7 mouse cellular contexts compared by ENCODE assay signal in genomic region chr5:53995316-53995715, GRCm38 (mm10). TPM values are rescaled to one million over a fixed set of nuclear protein-coding genes. Genes with fewer than 3 reads are reported as not detected.
DNase-seq lines count a peak whose midpoint lies in the region; ATAC-seq lines count a peak whose summit lies in the region.

No protein-coding gene starts in this region.

- intact Hi-C loops in gastrocnemius, postnatal 36 days (cut with DNase I), result loop anchor here (5.0 kb wide), 4 partner anchors 63 to 123 kb away; no protein-coding TSS in a partner anchor

- H3K4me3 ChIP-seq in intestine, embryonic 16.5 days (ENCODE audit: low read length), result peak overlapping the region; percentile 58
- peak overlapping the region; percentile 65 for H3K4me3 ChIP-seq in limb, embryonic 10.5 days
- peak overlapping the region; percentile 53 for H3K4me3 ChIP-seq in midbrain, embryonic 12.5 days

- H3K4me2 ChIP-seq in intestine, embryonic 16.5 days (ENCODE audit: low read depth, low read length), result peak overlapping the region; percentile 90
- peak overlapping the region; percentile 92 for H3K4me2 ChIP-seq in midbrain, embryonic 12.5 days (replicated peaks)

- under 1% methylated on average over 34 of the region's 34 CpGs for WGBS in intestine, embryonic 16.5 days
- under 1% methylated on average over 34 of the region's 34 CpGs for WGBS in limb, embryonic 10.5 days
- 0% methylated on average over 34 of the region's 34 CpGs for WGBS in midbrain, embryonic 12.5 days

- peak; percentile 22 for ATAC-seq in intestine, embryonic 16.5 days
- ATAC-seq in midbrain, embryonic 12.5 days (ENCODE audit: low FRiP score, low read depth), result no peak

- no peaks in the 10 kb centered on the region for H3K27me3 ChIP-seq in intestine, embryonic 16.5 days (replicated peaks; ENCODE audit: control insufficient read depth, insufficient read depth, low read length)
- peaks cover 17% of the 10 kb centered on the region; the same call in 1 of the 2 replicates for H3K27me3 ChIP-seq in limb, embryonic 10.5 days (ENCODE audit: low read depth, poor library complexity, severe bottlenecking)
- peaks cover 7% of the 10 kb centered on the region; the same call in 1 of the 2 replicates for H3K27me3 ChIP-seq in midbrain, embryonic 12.5 days

- H3K9ac ChIP-seq in intestine, embryonic 16.5 days (ENCODE audit: low read depth, low read length), result peak overlapping the region; percentile 68
- peak overlapping the region; percentile 65 for H3K9ac ChIP-seq in midbrain, embryonic 12.5 days (replicated peaks)

- DNase-seq in adrenal gland, adult 8-10 months, result peak; percentile 65
- peak; percentile 42 for DNase-seq in embryo, embryonic 11.5 days (ENCODE audit: low read depth, low spot score)
- peak; percentile 62 to 73 for DNase-seq in gastrocnemius, postnatal 36 days
- DNase-seq in limb, embryonic 10.5 days (ENCODE audit: low spot score), result peak; percentile 62
- DNase-seq in skeletal muscle tissue, adult 2 months (ENCODE audit: low read depth, low spot score), result peak; percentile 72

- H3K9me3 ChIP-seq in intestine, embryonic 16.5 days (ENCODE audit: control insufficient read depth, low read length), result no peaks in the 10 kb centered on the region
- H3K9me3 ChIP-seq in limb, embryonic 10.5 days (replicated peaks), result no peaks in the 10 kb centered on the region
- no peaks in the 10 kb centered on the region for H3K9me3 ChIP-seq in midbrain, embryonic 12.5 days

- peak overlapping the region; percentile 34; the same call in 1 of the 2 replicates for H3K27ac ChIP-seq in intestine, embryonic 16.5 days (ENCODE audit: low read length)
- peak overlapping the region; percentile 75 for H3K27ac ChIP-seq in limb, embryonic 10.5 days
- H3K27ac ChIP-seq in midbrain, embryonic 12.5 days (replicated peaks), result no peak overlapping the region

- H3K36me3 ChIP-seq in intestine, embryonic 16.5 days (ENCODE audit: control insufficient read depth, insufficient read depth, low read length), result no peaks in the 10 kb centered on the region
- H3K36me3 ChIP-seq in limb, embryonic 10.5 days, result no peaks in the 10 kb centered on the region
- no peaks in the 10 kb centered on the region for H3K36me3 ChIP-seq in midbrain, embryonic 12.5 days

- peaks cover 14% of the 10 kb centered on the region; the same call in 1 of the 2 replicates for H3K4me1 ChIP-seq in intestine, embryonic 16.5 days (ENCODE audit: control insufficient read depth, insufficient read depth, low read length)
- H3K4me1 ChIP-seq in limb, embryonic 10.5 days, result peaks cover 25% of the 10 kb centered on the region
- peaks cover 15% of the 10 kb centered on the region for H3K4me1 ChIP-seq in midbrain, embryonic 12.5 days

RNA-seq across cellular contexts. Expression of gene Stim2, which starts 3.0 kb away (rescaled TPM):
- total RNA-seq in adrenal gland, adult 8-10 months (2022), result 10 to 100 TPM; 19.3 to 39.5 (median 34.2) TPM
- 10 to 100 TPM; 35.7 to 49.3 TPM for total RNA-seq in gastrocnemius, postnatal 36 days (2021)
- 9.8 and 13.3 TPM in 2 replicates for polyA plus RNA-seq in intestine, embryonic 16.5 days (2015; fragmentation: Nextera tagmentation; extraction: Ambion mirVana)
- polyA plus RNA-seq in limb, embryonic 10.5 days (2016; fragmentation: Nextera tagmentation; extraction: Ambion mirVana), result 11.5 and 14.1 TPM in 2 replicates
- 24.1 and 24.7 TPM in 2 replicates for polyA plus RNA-seq in midbrain, embryonic 12.5 days (2016; fragmentation: Nextera tagmentation; extraction: Ambion mirVana)
